Mouse (Mus musculus): Measurements from ENCODE around the gene Ubash3b. TPM values are rescaled to one million over a fixed set of nuclear protein-coding genes. Genes with fewer than 3 reads are reported as not detected.

Gene Ubash3b
- polyA plus RNA-seq, 1 experiment from 2014 or later: 11.3 TPM

- Histone ChIP-seq H3K9me3 (0 out of 2 replicates have a peak, but pooled peaks cover 2% of the 10 kb centered on the region), H3K9ac (no peak overlapping the region), H3K27me3 (peaks cover 24% of the 10 kb centered on the region), H3K4me1 (peaks cover 10% of the 10 kb centered on the region), H3K4me3 (no peak overlapping the region), H3K27ac (no peak overlapping the region), H3K36me3 (no peaks in the 10 kb centered on the region), H3K4me2 (replicated peaks) (no peak overlapping the region)
- no peak for ATAC-seq (ENCODE audit: insufficient number of reproducible peaks, insufficient read depth, low FRiP score, low TSS enrichment)
- WGBS: 33% methylated on average over 7 of the region's 7 CpGs
Observed at GRCm38 (mm10) chr9:41160536-41161176, 841 bp downstream of the Ubash3b start.

- no peak overlapping the region for H3K9ac ChIP-seq
- 0 out of 2 replicates have a peak, but pooled peaks cover 2% of the 10 kb centered on the region for H3K9me3 ChIP-seq
- H3K4me3 ChIP-seq: no peak overlapping the region
- H3K36me3 ChIP-seq: no peaks in the 10 kb centered on the region
- no peak overlapping the region for H3K4me2 ChIP-seq (replicated peaks)
- peaks cover 30% of the 10 kb centered on the region for H3K27me3 ChIP-seq
- WGBS: 85% methylated on average over 2 of the region's 2 CpGs
- no peak overlapping the region for H3K27ac ChIP-seq
- H3K4me1 ChIP-seq: peaks cover 10% of the 10 kb centered on the region
- ATAC-seq (ENCODE audit: insufficient number of reproducible peaks, insufficient read depth, low FRiP score, low TSS enrichment): no peak
Observed at GRCm38 (mm10) chr9:41159223-41159622, 2.3 kb downstream of the Ubash3b start.

GRCm38 (mm10) chr9:41157872-41158567 lies 3.5 kb downstream of the Ubash3b start:
- H3K27me3 ChIP-seq: peaks cover 30% of the 10 kb centered on the region
- H3K36me3 ChIP-seq: no peaks in the 10 kb centered on the region
- peak overlapping the region; percentile 59; the same call in 1 of the 2 replicates for H3K27ac ChIP-seq
- H3K4me1 ChIP-seq: peaks cover 10% of the 10 kb centered on the region
- ATAC-seq (ENCODE audit: insufficient number of reproducible peaks, insufficient read depth, low FRiP score, low TSS enrichment): no peak
- peak overlapping the region; percentile 61 for H3K4me3 ChIP-seq
- WGBS: 24% methylated on average over 15 of the region's 15 CpGs
- peak overlapping the region; percentile 88 for H3K4me2 ChIP-seq (replicated peaks)
- H3K9me3 ChIP-seq: 0 out of 2 replicates have a peak, but pooled peaks cover 2% of the 10 kb centered on the region
- H3K9ac ChIP-seq: no peak overlapping the region

- H3K4me2 ChIP-seq (replicated peaks): peak overlapping the region; percentile 88
- peak overlapping the region; percentile 59 for H3K27ac ChIP-seq
- WGBS: under 1% methylated on average over 82 of the region's 82 CpGs
- H3K4me3 ChIP-seq: peak overlapping the region; percentile 61
- peaks cover 30% of the 10 kb centered on the region for H3K27me3 ChIP-seq
- peaks cover 10% of the 10 kb centered on the region for H3K4me1 ChIP-seq
- ATAC-seq (ENCODE audit: insufficient number of reproducible peaks, insufficient read depth, low FRiP score, low TSS enrichment): peak; percentile 80
- peak overlapping the region; percentile 69 for H3K9ac ChIP-seq
- no peaks in the 10 kb centered on the region for H3K36me3 ChIP-seq
- 0 out of 2 replicates have a peak, but pooled peaks cover 2% of the 10 kb centered on the region for H3K9me3 ChIP-seq
Observed at GRCm38 (mm10) chr9:41157020-41157871, 4.3 kb downstream of the Ubash3b start.

GRCm38 (mm10) chr9:41156720-41157019 lies 4.8 kb downstream of the Ubash3b start:
- H3K4me1 ChIP-seq: peaks cover 10% of the 10 kb centered on the region
- no peaks in the 10 kb centered on the region for H3K36me3 ChIP-seq
- 0 out of 2 replicates have a peak, but pooled peaks have one; percentile 17 for ATAC-seq (ENCODE audit: insufficient number of reproducible peaks, insufficient read depth, low FRiP score, low TSS enrichment)
- WGBS: under 1% methylated on average over 19 of the region's 20 CpGs
- peaks cover 30% of the 10 kb centered on the region for H3K27me3 ChIP-seq
- peak overlapping the region; percentile 61 for H3K4me3 ChIP-seq
- H3K4me2 ChIP-seq (replicated peaks): peak overlapping the region; percentile 88
- H3K9ac ChIP-seq: peak overlapping the region; percentile 69
- no peak overlapping the region for H3K27ac ChIP-seq
- 0 out of 2 replicates have a peak, but pooled peaks cover 2% of the 10 kb centered on the region for H3K9me3 ChIP-seq

GRCm38 (mm10) chr9:41156006-41156719 lies 5.3 kb downstream of the Ubash3b start:
- WGBS: 16% methylated on average over 20 of the region's 20 CpGs
- peak overlapping the region; percentile 69 for H3K9ac ChIP-seq
- peak overlapping the region; percentile 88 for H3K4me2 ChIP-seq (replicated peaks)
- peaks cover 30% of the 10 kb centered on the region for H3K27me3 ChIP-seq
- no peaks in the 10 kb centered on the region for H3K36me3 ChIP-seq
- peaks cover 10% of the 10 kb centered on the region for H3K4me1 ChIP-seq
- 0 out of 2 replicates have a peak, but pooled peaks cover 2% of the 10 kb centered on the region for H3K9me3 ChIP-seq
- no peak overlapping the region for H3K27ac ChIP-seq
- no peak for ATAC-seq (ENCODE audit: insufficient number of reproducible peaks, insufficient read depth, low FRiP score, low TSS enrichment)
- peak overlapping the region; percentile 61 for H3K4me3 ChIP-seq

GRCm38 (mm10) chr9:41153979-41154378 lies 7.5 kb downstream of the Ubash3b start:
- peaks cover 29% of the 10 kb centered on the region for H3K27me3 ChIP-seq
- no peak overlapping the region for H3K4me2 ChIP-seq (replicated peaks)
- WGBS: 100% methylated on average over 1 of the region's 1 CpGs
- no peak for ATAC-seq (ENCODE audit: insufficient number of reproducible peaks, insufficient read depth, low FRiP score, low TSS enrichment)
- no peak overlapping the region for H3K4me3 ChIP-seq
- no peaks in the 10 kb centered on the region for H3K9me3 ChIP-seq
- H3K27ac ChIP-seq: no peak overlapping the region
- H3K36me3 ChIP-seq: no peaks in the 10 kb centered on the region
- H3K9ac ChIP-seq: no peak overlapping the region
- H3K4me1 ChIP-seq: peaks cover 10% of the 10 kb centered on the region

- H3K36me3 ChIP-seq: no peaks in the 10 kb centered on the region
- H3K4me3 ChIP-seq: no peak overlapping the region
- no peak for ATAC-seq (ENCODE audit: insufficient number of reproducible peaks, insufficient read depth, low FRiP score, low TSS enrichment)
- H3K27ac ChIP-seq: no peak overlapping the region
- H3K9ac ChIP-seq: no peak overlapping the region
- 30% methylated on average over 5 of the region's 5 CpGs for WGBS
- H3K4me2 ChIP-seq (replicated peaks): no peak overlapping the region
- no peaks in the 10 kb centered on the region for H3K9me3 ChIP-seq
- peaks cover 9% of the 10 kb centered on the region for H3K4me1 ChIP-seq
- peaks cover 20% of the 10 kb centered on the region for H3K27me3 ChIP-seq
Observed at GRCm38 (mm10) chr9:41153050-41153449, 8.4 kb downstream of the Ubash3b start.

- no peak for ATAC-seq (ENCODE audit: insufficient number of reproducible peaks, insufficient read depth, low FRiP score, low TSS enrichment)
- peaks cover 15% of the 10 kb centered on the region for H3K27me3 ChIP-seq
- no peaks in the 10 kb centered on the region for H3K36me3 ChIP-seq
- peaks cover 11% of the 10 kb centered on the region for H3K4me1 ChIP-seq
- H3K9ac ChIP-seq: no peak overlapping the region
- no peak overlapping the region for H3K4me3 ChIP-seq
- no peaks in the 10 kb centered on the region for H3K9me3 ChIP-seq
- 74% methylated on average over 4 of the region's 4 CpGs for WGBS
- H3K27ac ChIP-seq: no peak overlapping the region
- H3K4me2 ChIP-seq (replicated peaks): no peak overlapping the region
Observed at GRCm38 (mm10) chr9:41151491-41151890, 10.0 kb downstream of the Ubash3b start.

GRCm38 (mm10) chr9:41149896-41150295 lies 11.6 kb downstream of the Ubash3b start:
- no peaks in the 10 kb centered on the region for H3K36me3 ChIP-seq
- no peak overlapping the region for H3K4me3 ChIP-seq
- H3K4me1 ChIP-seq: peaks cover 8% of the 10 kb centered on the region; the same call in 1 of the 2 replicates
- no peak overlapping the region for H3K9ac ChIP-seq
- 36% methylated on average over 2 of the region's 2 CpGs for WGBS
- no peak for ATAC-seq (ENCODE audit: insufficient number of reproducible peaks, insufficient read depth, low FRiP score, low TSS enrichment)
- H3K9me3 ChIP-seq: no peaks in the 10 kb centered on the region
- no peaks in the 10 kb centered on the region; the same call in 1 of the 2 replicates for H3K27me3 ChIP-seq
- H3K27ac ChIP-seq: no peak overlapping the region
- no peak overlapping the region for H3K4me2 ChIP-seq (replicated peaks)

Measured in embryonic facial prominence, embryonic 12.5 days (tissue).